Mouse (Mus musculus) common myeloid progenitor, adult 5-6 weeks (primary cell): ENCODE results near the gene AI854703. TPM values are rescaled to one million over a fixed set of nuclear protein-coding genes. Genes with fewer than 3 reads are reported as not detected.
"Not testable (repeated sequence)": the region's sequence is repeated elsewhere in the genome, so short reads cannot be mapped to it uniquely, and the experiment has no call there.

ENCODE experiments used
- ATAC-seq: replicated peaks from 2 replicates; pipeline ENCODE4 v1.8.0; 2016; ENCODE audit warnings: low read depth, mild to moderate bottlenecking, moderate TSS enrichment, inconsistent platforms; ENCODE audit not compliant: poor library complexity, severe bottlenecking
- total RNA-seq: library from RNA; stranded (forward); fragments of 200-1000, 187-1606 nt; gene quantifications from 2 replicates; pipeline ENCODE4 v1.2.3, GENCODE M21; 2017

The AI854703 gene
- total RNA-seq, 1 experiment from 2014 or later, result 1.6 TPM

DNA sequence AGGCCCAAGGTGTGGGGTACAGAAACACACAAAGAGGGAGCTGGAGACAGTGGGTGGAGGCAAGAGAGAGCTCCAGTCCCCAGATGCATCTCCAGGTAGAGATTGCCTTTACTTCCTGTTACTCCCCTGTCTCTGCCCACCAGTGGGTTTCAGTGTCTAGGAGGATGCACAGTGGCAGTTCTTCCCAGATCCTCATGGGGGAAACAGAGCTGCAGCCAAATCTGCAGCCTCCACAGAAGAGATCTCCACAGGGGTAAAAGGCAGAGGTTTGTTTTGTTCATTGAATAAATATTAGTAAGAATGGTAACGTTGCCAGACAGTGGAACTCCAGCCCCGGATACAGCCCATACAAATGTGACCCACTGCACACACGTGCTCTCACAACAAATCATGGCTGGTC is 15.9 kb upstream of the AI854703 start:
- ATAC-seq, result no peak

DNA sequence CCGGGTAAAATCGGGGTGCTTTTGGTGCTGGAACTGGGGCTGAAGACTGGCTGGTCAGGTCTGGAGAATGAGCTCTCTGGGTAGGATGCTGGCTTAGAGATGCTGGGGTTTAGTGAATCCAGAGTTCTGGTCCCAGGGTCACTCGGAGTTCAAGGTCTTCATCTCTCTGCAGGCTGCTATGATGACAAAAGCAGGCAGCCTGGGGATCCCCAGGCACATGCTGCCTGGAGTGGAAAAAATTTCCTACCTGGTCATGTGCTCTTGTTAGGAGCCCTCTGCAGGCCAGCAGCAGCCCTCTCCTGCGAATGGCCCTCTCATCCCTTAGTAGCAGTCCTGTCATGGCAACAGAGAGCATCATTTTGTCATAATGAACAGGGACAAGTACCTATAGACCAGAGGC is 13.1 kb upstream of the AI854703 start:
- ATAC-seq, result no peak

DNA sequence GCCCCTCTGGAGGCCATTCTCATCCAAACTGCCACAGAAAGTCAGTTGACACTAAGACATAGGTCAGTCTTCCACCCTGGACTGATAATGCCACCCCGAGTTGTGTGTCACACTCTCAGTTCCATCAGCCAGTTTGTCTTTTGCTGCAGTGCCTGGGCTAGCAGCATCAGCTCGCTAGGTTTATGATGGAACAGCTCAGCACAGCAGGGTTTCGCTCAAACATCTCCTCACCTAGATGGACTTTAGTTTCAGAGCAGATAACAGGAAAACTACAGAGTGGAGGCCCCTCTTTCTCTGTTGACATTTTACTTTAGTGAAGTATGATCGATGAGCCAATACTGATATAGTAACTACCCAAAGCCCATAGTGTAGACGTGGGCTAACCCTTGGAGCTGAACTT is 11.8 kb upstream of the AI854703 start:
- no peak for ATAC-seq

DNA sequence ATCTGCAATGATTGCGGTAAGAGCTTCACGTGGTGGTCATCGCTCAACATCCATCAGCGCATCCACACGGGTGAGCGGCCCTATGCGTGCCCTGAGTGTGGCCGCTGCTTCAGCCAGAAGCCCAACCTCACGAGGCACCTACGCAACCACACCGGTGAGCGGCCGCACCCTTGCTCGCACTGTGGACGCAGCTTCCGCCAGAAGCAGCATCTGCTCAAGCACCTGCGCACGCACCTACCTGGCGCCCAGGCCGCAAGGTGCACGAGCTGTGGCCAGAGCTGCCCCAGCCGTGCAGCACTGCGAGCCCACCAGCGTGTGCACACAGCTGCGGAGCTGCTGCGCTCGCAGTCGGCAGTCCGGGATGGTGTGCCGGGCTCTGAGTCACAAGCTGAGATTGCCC is 6.5 kb upstream of the AI854703 start:
- no peak for ATAC-seq

DNA sequence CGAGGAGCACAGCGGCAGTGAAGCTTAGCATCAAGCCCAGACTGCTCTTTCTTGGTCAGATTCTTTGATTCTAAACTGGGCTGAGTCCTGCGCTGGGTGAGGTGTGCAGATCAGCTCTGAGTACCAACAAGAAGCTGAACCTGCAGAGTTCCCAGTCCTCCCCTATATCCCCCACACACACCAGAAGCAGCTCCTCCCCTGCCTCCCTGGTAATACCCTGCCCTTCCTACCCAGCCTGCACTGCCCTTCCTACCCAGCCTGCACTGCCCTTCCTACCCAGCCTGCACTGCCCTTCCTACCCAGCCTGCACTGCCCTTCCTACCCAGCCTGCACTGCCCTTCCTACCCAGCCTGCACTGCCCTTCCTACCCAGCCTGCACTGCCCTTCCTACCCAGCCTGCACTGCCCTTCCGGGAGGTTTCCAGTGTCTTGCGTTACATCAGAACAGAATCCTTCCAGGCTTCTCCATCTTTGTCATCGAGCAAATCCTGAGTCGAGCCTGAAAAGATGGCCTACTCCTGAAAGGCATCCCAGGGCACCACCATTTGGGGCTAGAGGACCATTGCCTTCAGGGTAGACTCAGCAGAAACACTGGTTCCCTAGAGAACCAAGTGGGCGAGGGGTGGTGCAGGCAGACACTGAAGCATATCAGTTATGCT is 4.2 kb upstream of the AI854703 start:
- ATAC-seq, result not testable (repeated sequence)

DNA sequence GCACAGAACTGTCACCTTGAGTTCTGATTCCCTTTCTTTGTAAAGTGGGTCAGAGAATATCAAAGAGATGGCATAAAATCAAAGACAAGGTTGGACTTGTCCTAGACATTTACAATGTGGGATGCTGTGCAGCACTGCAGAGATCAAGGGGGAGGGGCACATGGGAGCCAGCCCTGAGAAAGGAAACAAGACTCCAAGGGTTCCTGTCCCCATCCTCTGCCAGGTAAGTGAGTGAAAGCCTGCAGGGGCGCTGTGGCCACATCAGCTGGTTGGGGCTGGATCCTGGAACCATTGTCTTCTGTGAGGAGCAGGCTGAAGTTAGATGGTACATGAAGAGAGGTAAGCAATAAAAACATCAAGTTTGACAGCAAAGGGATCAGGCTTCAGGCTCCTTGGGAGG is 3.1 kb upstream of the AI854703 start:
- no peak for ATAC-seq

DNA sequence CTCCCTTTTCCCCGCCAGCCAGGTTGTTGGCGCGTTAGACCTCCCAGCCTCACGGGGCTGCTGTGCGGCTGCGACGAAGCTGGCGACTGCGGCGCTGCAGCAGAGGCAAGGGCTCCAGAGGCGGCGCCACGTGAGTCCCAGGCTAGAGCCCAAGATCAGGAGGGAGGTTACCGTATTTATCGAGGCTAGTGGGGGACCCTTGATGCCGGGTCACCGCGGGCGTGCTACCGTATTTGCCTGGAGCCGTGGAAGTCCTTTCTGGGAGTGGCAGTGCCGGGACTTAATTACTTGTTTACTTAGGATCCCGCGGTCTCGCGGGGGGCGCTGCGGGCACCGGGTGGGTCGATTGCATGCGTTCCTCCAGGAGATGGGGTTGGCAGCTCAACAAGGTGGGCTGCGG is 420 bp downstream of the AI854703 start:
- peak; percentile 69 for ATAC-seq

DNA sequence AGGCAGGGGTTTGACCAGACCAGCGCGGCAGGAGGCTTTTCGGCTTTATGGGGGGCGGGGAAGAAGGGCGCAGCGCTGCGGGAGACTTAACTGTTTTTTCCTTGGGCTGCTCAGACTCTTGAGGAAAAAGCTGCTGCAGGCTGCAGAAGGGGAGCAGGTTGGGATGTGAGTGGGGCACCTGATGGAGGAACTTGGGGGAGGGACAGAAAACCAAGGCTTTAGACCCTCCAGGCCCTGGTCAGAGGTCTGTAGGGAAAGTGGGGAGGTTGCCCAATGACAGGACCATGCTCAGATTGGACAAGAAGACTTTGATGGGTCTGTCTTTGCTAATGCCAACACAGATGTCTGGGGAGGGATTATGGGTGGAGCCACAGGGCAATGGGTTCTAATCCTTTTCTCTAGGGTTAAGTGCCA is 954 bp downstream of the AI854703 start:
- no peak for ATAC-seq

DNA sequence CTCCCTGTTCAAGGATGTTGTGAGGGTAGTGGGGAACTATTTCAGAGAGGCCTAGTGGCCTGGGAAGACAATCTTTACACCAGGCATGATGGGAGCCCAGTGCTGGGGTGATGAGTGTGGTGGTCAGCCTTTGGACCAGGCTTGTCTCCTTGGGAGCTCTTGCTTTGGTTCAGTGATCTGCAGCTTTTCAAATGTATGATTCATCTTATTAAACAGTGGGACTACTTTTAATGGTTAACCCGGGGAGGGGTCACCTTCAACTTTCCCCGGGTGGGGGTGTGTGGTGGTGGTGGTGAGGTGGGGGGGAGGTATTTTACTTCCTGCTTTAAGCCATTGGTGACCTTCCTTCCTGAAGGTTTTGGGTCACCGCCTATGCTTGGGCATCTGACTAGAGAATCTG is 1.8 kb downstream of the AI854703 start:
- ATAC-seq, result no peak

DNA sequence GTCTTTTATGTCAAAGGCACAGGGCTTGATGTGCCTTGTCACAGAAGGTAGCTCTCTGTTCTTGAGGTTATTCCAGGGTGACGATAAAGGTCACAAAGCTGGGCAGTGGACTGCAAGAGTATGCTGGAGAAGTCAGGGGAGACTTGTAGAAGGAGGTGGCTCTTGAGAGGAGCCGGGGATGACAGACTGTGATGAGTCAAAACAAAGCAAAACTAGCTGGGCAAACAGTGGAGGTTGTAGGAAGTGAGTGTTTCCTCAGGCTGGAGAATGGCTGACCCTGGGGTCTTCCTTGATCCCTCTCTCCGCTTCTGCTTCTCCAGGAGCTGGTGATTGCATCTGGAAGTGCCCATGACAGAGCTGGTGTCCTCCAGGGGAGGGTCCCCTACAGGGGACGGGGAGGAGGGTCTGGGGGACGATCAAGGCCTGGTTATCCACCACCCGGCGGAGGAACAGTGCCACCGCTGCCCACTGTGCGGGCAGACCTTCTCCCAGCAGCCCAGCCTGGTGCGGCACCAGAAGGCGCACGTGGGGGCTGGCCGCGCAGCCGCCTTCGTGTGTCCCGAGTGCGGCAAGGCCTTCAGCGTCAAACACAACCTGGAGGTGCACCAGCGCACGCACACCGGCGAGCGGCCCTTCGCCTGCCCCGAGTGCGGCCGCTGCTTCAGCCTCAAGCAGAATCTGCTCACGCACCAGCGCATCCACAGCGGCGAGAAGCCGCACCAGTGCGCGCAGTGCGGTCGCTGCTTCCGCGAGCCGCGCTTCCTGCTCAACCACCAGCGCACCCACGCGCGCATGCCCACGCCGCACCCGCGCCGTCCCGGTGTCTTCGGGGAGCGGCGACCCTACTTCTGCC is 2.5 kb downstream of the AI854703 start:
- peak; percentile 24; the same call in 1 of the 2 replicates for ATAC-seq

DNA sequence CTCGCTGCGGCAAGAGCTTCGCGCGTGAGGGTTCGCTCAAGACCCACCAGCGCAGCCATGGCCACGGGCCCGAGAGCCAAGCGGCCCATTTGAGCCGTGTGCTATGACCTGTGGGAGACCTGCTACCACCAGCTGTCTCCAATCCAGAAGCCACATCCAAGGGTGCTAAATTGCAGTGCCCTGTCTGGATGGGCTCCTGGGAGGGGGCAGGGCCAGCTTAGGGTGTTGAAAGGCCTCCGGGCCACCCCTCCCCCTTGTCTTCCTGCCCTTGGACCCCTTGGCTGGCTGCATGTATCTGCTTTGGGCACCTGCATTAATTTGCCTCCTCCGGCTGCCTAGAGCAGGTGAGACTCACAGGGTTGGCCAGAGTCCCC is 3.1 kb downstream of the AI854703 start:
- ATAC-seq, result no peak

DNA sequence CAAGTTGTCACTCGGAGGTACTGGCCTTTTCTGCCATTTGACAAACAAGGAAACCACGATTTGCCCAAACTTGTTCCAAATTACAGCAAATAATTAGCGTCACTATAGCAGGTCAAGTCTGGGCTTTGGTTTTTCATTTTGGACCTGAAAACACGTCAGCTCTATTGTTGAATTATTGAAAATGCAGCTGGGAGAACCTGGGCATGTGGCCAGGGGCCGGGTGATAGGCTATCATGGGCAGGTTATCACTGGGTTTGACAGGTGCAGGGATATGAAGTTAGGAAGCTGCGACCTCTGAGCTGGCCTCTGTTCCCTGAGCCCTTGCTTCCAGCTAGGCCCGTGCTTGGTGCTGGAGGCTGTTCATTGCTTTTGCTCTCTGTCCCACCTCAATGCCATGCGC is 4.3 kb downstream of the AI854703 start:
- no peak for ATAC-seq

DNA sequence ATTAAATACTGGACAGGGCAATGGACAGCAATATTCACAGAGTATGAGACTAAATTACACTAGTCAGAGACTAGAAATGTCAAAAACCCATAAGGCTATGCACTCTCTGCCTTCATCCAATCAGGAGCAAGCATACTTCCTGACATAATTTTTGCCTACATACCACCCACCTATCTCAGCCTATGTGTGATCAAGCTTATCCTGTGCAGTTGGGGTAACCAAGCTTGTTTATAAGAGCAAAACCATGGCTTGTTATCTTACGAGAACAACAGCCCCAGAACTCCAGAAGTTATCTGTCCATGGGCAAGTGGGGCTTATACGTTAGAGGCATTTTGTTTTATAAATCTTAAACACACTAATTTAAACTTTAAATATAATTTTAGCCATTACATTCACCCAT is 8.5 kb downstream of the AI854703 start:
- peak; percentile 63 for ATAC-seq

DNA sequence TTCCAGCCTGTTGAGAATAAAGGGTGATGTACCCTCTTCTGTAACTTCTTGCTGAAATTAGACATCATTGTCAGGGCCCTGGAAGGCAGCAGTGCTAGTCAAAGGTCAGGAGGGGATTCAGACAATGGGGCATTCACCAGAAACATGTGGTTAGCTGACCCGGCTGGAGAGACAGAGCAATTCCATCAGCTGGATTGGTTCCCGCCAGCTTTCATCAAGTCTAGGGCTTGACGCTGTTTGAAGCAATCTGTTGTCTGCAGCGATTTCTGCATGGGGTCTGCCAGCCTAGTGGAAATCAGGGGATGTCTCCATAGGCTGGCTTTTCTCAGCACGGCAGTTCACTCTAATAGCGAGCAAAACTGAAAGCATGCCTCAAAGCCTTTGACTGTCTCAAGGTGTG is 10.0 kb downstream of the AI854703 start:
- no peak for ATAC-seq

DNA sequence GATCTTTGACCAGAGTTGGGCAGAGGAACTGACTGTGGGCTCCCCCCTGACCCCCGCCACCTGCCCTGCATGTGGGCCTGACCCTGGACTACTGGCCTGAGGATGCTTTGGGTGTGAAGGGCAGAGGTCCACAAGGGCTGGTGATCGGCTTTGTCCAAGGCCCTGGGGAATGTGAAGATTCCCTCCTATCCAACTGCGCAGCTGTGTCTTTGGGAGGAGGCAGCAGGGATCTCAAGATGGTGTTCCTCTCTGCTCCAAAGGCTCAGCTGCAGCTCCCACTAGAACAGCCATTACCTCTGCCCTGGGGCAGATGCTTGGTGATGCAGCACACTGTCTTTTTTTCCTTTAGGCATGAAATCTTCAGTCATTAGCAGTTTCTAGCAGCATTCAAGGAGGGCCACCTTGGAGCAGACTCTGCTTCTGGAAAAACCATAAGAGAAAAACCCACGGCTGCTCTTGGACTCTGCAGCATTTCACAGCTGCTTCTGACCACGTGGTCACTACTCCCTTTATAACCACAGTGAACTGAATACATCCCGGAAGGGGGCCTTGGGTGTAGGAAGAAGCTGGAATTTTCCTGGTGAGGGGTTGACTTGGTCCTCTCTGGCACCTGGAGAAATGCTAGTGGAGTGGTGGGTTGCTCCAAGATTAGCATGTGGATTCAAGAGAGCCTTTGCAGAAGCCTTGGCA is 11.4 kb downstream of the AI854703 start:
- no peak for ATAC-seq

DNA sequence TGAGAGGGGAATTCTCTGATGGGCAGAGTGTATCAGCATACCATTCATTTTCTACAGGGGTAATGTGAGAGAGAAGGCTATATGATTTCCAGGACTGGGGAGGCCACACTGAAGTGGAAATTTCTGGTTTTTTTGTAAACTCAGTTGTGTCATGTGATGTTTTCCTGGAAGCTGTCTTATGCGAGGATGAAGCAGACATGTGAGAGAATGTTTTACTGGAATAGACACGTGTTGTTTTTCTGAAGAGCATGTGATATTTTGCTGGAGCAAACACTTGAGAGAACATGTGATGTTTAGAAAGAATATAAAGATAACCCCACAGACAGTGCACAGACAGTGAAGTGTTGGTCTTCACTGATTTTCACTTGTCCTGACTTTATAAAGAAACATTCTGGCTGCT is 12.0 kb downstream of the AI854703 start:
- ATAC-seq, result no peak

DNA sequence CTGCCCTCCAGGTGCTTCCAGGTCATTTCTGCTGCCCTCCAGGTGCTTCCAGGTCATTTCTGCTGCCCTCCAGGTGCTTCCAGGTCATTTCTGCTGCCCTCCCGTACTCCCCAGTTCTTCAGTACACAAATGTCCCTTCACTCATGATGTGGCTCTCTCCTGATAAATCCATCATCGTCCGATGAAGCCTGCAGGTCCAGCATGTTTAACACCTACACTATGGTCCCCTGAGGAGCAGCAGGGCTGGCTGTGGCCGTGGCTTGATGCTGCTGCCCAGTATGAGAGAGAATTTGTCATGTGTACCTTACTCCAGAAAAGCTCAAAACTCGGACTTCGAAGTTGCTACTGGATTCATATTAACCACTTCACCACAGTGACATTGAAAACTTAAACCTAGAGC is 14.8 kb downstream of the AI854703 start:
- no peak for ATAC-seq

DNA sequence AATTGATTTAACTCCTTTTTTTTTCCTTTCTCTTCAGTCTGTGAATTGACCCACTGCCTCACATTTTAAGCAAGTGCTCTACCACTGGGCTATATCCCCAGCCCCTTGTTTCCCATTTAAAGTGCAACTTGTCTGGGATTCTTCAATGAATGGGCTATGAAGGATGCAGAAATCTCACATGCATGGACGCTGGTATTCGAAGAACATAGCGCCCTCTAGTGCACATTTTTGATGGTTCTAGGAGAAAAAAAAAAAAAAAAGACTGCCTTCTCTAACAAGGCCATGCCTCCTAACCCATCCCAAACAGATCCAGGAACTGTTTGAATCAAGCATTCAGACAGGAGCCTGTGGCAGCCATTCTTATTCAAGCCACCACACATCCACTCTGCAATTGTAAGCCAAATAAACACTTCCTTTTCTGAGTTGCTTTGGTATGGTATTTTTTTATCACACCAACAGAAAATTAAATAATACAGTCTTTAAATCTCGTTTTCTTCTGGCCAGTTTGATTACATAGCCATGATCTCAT is 16.3 kb downstream of the AI854703 start:
- ATAC-seq, result 0 out of 2 replicates have a peak, but pooled peaks have one; percentile 58

DNA sequence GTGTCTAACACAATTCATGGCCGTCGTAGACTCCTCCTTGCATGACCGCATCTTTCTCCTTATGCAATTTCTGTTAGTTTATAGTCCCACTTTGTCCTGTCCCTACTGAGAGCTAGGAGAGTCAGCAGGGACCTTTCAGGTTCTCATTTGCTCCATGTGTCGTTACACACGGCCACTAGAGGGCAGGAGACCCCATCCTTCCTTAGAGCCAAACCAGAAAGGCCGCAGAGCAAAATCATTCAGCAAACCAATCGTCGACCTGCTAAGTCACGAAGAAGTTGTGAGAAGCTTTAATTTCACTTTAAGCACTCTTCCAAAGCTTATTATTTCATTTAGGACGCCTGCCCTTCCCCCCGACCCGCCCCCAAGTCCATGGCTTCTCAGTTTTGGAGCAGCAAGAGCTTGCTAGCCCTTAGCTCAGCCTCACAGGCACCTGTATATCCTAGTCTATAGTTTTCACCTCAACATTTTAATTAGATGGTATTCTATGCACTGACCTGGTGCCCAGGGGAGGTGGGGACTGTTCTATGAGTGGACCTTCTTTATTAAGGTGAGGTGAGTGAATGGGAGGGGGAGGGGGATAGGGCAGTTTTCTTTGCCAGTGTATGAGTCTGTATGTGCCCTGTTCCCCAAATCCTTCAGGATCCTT is 19.2 kb downstream of the AI854703 start:
- ATAC-seq, result peak; percentile 74

DNA sequence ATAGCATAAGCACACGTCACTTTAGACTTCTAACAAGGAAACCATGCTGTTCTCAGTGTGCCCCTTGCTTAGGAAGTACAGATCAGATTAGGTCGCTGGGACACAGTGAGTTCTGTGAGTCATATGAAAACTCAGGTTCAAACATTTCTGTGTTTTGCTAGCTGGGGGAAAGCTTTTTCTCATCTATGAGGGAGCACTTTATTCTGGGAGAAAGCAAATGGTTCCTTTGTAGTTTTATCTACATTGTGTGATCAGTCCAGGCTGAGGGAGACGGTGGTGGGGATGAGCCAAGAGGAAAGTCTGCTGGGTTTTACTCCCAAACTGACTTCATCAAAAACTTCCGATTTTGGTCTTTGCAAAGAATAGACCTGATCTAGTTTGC is 19.7 kb downstream of the AI854703 start:
- no peak for ATAC-seq
